Mouse (Mus musculus) lung, postnatal 4 days (tissue): ENCODE data around the gene P4ha3.

Experiments used
- DNase-seq, 2 experiments: peaks; one replicate each; pipeline ENCODE4 v3.0.0; 2021

The P4ha3 gene

GRCm38 (mm10) chr7:100307872-100308653 lies 22.7 kb downstream of the P4ha3 start:
- DNase-seq: no peak

DNA sequence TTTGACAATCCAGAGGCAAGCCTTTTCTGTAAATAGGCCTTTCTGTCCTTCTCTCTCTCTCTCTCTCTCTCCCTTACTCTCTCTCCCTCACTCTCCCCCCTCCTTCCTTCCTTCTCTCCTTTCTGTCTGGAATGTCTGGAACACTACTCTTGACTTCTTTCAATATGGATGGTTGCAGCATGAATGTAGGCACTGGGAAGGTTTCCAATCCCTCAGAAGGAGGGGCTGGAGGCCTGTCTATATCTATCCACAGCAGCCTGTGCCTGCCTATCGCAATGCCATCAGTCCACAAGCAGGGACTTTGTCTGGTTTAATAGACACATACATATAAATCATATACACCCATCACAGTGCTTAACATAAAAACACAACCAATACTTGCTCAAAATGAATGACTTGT lies 23.9 kb downstream of the P4ha3 start:
- DNase-seq: no peak

DNA sequence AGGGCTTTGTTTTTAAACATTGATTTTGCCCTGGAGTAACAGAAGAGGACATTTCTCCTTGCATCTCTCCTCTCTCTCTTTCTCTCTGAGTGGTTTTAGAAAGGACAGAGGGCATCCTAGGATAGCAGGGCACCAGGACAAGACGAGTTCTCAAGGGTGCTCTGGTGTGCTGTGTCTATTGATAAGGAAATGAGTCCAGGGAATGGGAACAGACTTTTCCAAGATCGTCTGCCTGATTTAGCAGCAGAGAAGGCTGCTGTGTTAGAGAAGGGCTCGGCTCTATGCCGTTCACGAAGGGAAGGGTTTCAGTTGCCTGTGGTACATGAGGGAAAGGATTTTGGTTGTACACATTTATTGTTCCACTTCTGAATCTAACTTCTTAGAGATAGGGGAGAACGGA lies 24.4 kb downstream of the P4ha3 start:
- DNase-seq: no peak

- no peak for DNase-seq
Observed at GRCm38 (mm10) chr7:100310290-100310689, 25.0 kb downstream of the P4ha3 start.

DNA sequence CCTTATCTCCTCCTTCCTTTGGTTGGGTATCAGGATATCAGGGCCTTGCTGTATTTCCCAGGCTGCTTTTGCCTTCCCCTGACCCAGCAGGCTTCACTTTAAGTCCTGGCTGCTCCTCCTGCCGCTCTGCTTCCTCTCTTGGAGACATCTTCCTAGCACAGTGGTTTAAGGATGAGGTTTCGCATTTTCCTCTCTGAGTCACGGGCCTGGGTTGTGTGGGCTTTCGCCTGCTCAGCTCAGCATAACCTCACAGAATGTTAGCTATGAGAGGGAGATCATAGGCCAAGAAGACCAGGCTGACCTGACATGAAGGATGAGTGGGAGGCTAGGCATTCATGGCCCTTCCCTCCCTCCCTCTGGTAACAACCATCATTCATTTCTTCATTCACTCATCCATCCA lies 27.4 kb downstream of the P4ha3 start:
- DNase-seq: no peak

GRCm38 (mm10) chr7:100316924-100317323 lies 31.6 kb downstream of the P4ha3 start:
- no peak for DNase-seq

DNA sequence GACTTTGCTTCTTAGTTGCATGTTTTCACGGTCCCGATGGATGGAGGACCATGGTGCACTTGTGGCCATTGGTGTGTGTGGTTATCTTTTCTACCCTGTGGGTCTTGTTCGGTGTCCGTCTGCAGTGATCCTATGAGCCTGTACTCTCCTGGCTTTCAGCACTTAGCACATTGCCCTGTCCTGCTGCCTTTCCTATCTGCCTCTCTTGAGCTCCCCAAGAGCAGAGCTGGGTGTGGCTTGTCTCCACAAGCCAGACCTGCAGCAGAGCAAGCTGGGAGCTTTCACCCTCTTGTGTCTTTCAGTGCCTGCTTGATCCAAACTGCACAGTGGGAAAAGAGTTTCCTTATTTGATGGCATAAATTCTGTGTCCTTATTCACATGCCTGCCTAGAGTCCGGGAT lies 32.2 kb downstream of the P4ha3 start:
- no peak for DNase-seq

- peak in 1 of 2 experiments; percentile 56 for DNase-seq
Observed at GRCm38 (mm10) chr7:100323721-100324120, 38.4 kb downstream of the P4ha3 start.

DNA sequence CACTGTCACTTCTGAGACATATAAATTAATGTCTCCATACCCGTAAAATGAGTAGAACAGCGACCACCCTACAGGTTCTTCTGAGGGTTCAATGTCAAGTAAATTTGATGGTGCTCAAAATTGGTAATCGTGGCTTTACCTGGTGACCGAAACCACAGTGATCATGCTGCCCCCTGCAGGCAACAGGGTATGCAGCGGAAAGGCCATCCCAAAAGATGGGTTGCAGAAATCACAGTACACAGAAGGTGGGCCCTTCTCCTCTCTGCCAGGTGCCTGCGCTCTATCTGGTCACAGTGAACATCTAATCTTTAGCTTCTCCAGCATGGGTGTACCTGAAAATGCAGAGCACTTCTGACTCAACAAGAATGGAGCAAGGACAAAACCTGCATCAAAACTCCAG lies 40.2 kb downstream of the P4ha3 start:
- DNase-seq: peak in 1 of 2 experiments; percentile 63

- peak; percentile 57 to 78 for DNase-seq
Observed at GRCm38 (mm10) chr7:100327514-100327913, 42.2 kb downstream of the P4ha3 start.

- no peak for DNase-seq
Observed at GRCm38 (mm10) chr7:100328636-100329035, 43.3 kb downstream of the P4ha3 start.

- DNase-seq: no peak
Observed at GRCm38 (mm10) chr7:100331269-100331668, 45.9 kb downstream of the P4ha3 start.

GRCm38 (mm10) chr7:100335921-100336320 lies 50.6 kb downstream of the P4ha3 start:
- no peak for DNase-seq

DNA sequence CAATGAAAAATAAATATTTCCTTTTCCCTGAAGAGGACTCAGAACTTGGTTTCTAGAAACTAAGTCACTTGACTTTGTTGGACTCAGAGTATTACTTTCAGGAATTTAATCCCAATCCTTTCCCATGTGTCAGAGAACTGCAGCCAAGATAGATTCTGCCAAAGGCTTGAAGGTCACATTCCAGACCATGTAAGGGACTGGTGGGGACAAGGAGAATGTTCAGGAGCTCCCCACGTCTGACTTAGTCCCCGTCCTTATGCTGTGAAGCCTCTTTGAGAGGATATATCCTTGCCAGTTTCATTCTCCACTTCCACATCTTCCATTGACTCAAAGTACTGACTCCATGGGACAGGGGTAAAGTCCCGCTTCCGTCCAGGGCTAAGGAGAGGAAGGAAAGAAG lies 69.7 kb downstream of the P4ha3 start:
- no peak for DNase-seq

DNA sequence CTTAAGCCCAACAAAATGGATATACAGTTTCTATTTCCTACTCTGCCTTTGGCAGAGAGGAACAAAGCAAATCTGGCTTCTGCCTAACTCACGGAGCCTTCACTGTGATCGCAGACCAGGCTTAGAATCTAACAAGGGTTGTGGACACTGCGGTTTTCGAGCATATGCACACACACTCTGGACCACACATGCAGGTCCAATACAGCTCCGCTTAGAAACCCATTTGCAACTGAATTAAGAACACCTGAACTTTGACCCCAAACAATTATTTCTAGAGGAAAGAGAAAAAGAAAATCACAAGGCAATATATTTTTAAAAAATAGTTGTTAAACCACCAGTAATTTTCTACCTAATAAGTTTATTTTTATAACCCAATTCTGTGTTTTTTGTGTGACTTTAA lies 71.0 kb downstream of the P4ha3 start:
- no peak for DNase-seq

DNA sequence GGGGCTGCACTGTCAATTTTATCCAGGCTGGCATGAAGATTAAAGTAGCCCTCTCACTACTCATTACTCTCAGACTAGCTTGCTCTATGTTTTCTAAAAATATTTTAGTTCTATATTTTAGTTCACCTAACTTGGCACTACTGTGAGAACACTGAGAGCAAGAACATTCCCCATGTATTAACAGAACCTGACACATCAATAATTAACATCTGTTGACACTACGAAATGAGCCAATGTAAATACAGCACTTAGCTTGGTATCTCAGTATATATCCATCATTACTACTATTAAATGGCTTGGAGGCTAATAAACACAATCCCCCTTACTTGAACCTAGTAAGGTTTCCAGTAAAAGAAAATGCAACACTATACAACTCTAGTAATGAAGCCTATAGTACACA lies 71.4 kb downstream of the P4ha3 start:
- DNase-seq: no peak

- DNase-seq: no peak
Observed at GRCm38 (mm10) chr7:100357856-100358255, 72.5 kb downstream of the P4ha3 start.

DNA sequence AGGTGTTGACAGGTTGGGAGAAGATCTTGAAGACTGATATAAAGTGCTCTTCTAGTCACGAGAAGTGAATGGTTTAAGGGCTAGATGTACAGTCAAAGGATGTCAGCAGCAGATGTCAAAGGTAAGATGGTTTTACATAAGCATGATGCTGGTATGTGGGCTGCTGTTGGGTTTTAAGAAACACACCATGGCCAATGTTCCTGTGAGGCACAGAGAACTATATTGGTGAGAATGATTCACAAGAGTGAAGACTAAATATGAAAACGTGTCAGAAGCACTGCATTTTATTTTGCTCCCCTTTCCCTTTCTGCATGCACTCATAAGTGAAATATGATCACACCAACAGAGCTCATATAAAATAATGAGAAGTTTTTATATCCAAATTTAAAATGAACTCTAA lies 77.8 kb downstream of the P4ha3 start:
- no peak for DNase-seq

GRCm38 (mm10) chr7:100364888-100365287 lies 79.6 kb downstream of the P4ha3 start:
- DNase-seq: no peak
